Mouse (Mus musculus): ENCODE results near the gene 4921524J17Rik. TPM values are rescaled to one million over a fixed set of nuclear protein-coding genes. Genes with fewer than 3 reads are reported as not detected.

The 4921524J17Rik gene
- total RNA-seq, 2 experiments from 2014 or later, result 11.7 to 21.8 TPM

GRCm38 (mm10) chr8:85445936-85446685, 13.5 kb upstream of the 4921524J17Rik start:
- ATAC-seq (replicated peaks; ENCODE audit: low FRiP score, poor library complexity, severe bottlenecking), result no peak

- no peak for ATAC-seq (replicated peaks; ENCODE audit: low FRiP score, poor library complexity, severe bottlenecking)
These were observed 11.5 kb upstream of the 4921524J17Rik start for GRCm38 (mm10) chr8:85444092-85444491.

- no peak for ATAC-seq (replicated peaks; ENCODE audit: low FRiP score, poor library complexity, severe bottlenecking)
These were observed 8.9 kb upstream of the 4921524J17Rik start for GRCm38 (mm10) chr8:85441564-85441963.

GRCm38 (mm10) chr8:85435736-85436135, 3.1 kb upstream of the 4921524J17Rik start:
- no peak for ATAC-seq (replicated peaks; ENCODE audit: low FRiP score, poor library complexity, severe bottlenecking)

GRCm38 (mm10) chr8:85434817-85435216, 2.2 kb upstream of the 4921524J17Rik start:
- no peak for ATAC-seq (replicated peaks; ENCODE audit: low FRiP score, poor library complexity, severe bottlenecking)

- ATAC-seq (replicated peaks; ENCODE audit: low FRiP score, poor library complexity, severe bottlenecking), result peak; percentile 55
These were observed 372 bp upstream of the 4921524J17Rik start for GRCm38 (mm10) chr8:85433017-85433393.

GRCm38 (mm10) chr8:85431281-85432167, 1.1 kb downstream of the 4921524J17Rik start:
- no peak for ATAC-seq (replicated peaks; ENCODE audit: low FRiP score, poor library complexity, severe bottlenecking)

- no peak for ATAC-seq (replicated peaks; ENCODE audit: low FRiP score, poor library complexity, severe bottlenecking)
These were observed 1.8 kb downstream of the 4921524J17Rik start for GRCm38 (mm10) chr8:85430801-85431200.

- 0 out of 2 replicates have a peak, but pooled peaks have one; percentile 17 for ATAC-seq (replicated peaks; ENCODE audit: low FRiP score, poor library complexity, severe bottlenecking)
These were observed 3.4 kb downstream of the 4921524J17Rik start for GRCm38 (mm10) chr8:85429219-85429618.

GRCm38 (mm10) chr8:85427026-85427425, 5.6 kb downstream of the 4921524J17Rik start:
- ATAC-seq (replicated peaks; ENCODE audit: low FRiP score, poor library complexity, severe bottlenecking), result no peak

GRCm38 (mm10) chr8:85421329-85421728, 11.3 kb downstream of the 4921524J17Rik start:
- ATAC-seq (replicated peaks; ENCODE audit: low FRiP score, poor library complexity, severe bottlenecking), result 0 out of 2 replicates have a peak, but pooled peaks have one; percentile 39

GRCm38 (mm10) chr8:85408526-85408925, 24.1 kb downstream of the 4921524J17Rik start:
- no peak for ATAC-seq (replicated peaks; ENCODE audit: low FRiP score, poor library complexity, severe bottlenecking)

GRCm38 (mm10) chr8:85408053-85408505, 24.6 kb downstream of the 4921524J17Rik start:
- ATAC-seq (replicated peaks; ENCODE audit: low FRiP score, poor library complexity, severe bottlenecking), result peak; percentile 42; the same call in 1 of the 2 replicates

GRCm38 (mm10) chr8:85405961-85406360, 26.7 kb downstream of the 4921524J17Rik start:
- no peak for ATAC-seq (replicated peaks; ENCODE audit: low FRiP score, poor library complexity, severe bottlenecking)

GRCm38 (mm10) chr8:85405418-85405817, 27.2 kb downstream of the 4921524J17Rik start:
- no peak for ATAC-seq (replicated peaks; ENCODE audit: low FRiP score, poor library complexity, severe bottlenecking)

- no peak for ATAC-seq (replicated peaks; ENCODE audit: low FRiP score, poor library complexity, severe bottlenecking)
These were observed 34.1 kb downstream of the 4921524J17Rik start for GRCm38 (mm10) chr8:85398548-85398947.

- ATAC-seq (replicated peaks; ENCODE audit: low FRiP score, poor library complexity, severe bottlenecking), result peak; percentile 88
These were observed 35.1 kb downstream of the 4921524J17Rik start for GRCm38 (mm10) chr8:85397508-85397907.

GRCm38 (mm10) chr8:85396432-85397079, 36.1 kb downstream of the 4921524J17Rik start:
- peak; percentile 31 for ATAC-seq (replicated peaks; ENCODE audit: low FRiP score, poor library complexity, severe bottlenecking)

GRCm38 (mm10) chr8:85395681-85396431, 36.8 kb downstream of the 4921524J17Rik start:
- ATAC-seq (replicated peaks; ENCODE audit: low FRiP score, poor library complexity, severe bottlenecking), result peak; percentile 60
